Mouse (Mus musculus) kidney, embryonic 16.5 days (tissue): ENCODE data around the gene Igsf11. TPM values are rescaled to one million over a fixed set of nuclear protein-coding genes. Genes with fewer than 3 reads are reported as not detected.

Experiments
- ATAC-seq: fragments of 200-750 bp; cut with Nextera tagmentation; 2 replicates; pipeline ENCODE4 v1.8.0; 2017; ENCODE audit warnings: moderate TSS enrichment; ENCODE audit not compliant: low FRiP score, low TSS enrichment
- H3K27ac ChIP-seq: fragments of 300-500 bp; sonication (generic); 2 replicates; pipeline ENCODE4 v1.5.1; 2014; ENCODE audit warnings: low read length
- H3K27me3 ChIP-seq: fragments of 300-500 bp; sonication (generic); 2 replicates; pipeline ENCODE4 v1.6.1; 2014; ENCODE audit warnings: low read length, control low read depth, mixed read lengths; ENCODE audit not compliant: insufficient read depth
- H3K36me3 ChIP-seq: fragments of 300-500 bp; sonication (generic); 2 replicates; pipeline ENCODE4 v1.6.1; 2014; ENCODE audit warnings: low read length, control low read depth, mixed read lengths; ENCODE audit not compliant: insufficient read depth
- H3K4me1 ChIP-seq: fragments of 300-500 bp; sonication (generic); 2 replicates; pipeline ENCODE4 v1.6.1; 2014; ENCODE audit warnings: low read length, control low read depth, mixed read lengths; ENCODE audit not compliant: insufficient read depth
- H3K4me2 ChIP-seq: fragments of 300-500 bp; sonication (generic); replicated peaks from 2 replicates; pipeline ENCODE4 v1.6.1; 2014; ENCODE audit warnings: low read depth, low read length
- H3K4me3 ChIP-seq: fragments of 300-500 bp; sonication (generic); 2 replicates; pipeline ENCODE4 v1.5.1; 2014; ENCODE audit warnings: mild to moderate bottlenecking, low read length
- H3K9ac ChIP-seq: fragments of 300-500 bp; sonication (generic); replicated peaks from 2 replicates; pipeline ENCODE4 v1.6.1; 2014; ENCODE audit warnings: low read length
- H3K9me3 ChIP-seq: fragments of 300-500 bp; sonication (generic); 2 replicates; pipeline ENCODE4 v1.6.1; 2016; ENCODE audit warnings: low read length, control low read depth
- WGBS: fragments of 180-500 bp; shearing (Covaris S2); extraction: QIAGEN DNeasy Blood & Tissue Kit; methylation state at CpG from one replicate; pipeline ENCODE4 v1.1.7; 2014; 5-methylcytosine and 5-hydroxymethylcytosine counted together
- polyA plus RNA-seq: library from polyadenylated mRNA; unstranded; fragments of >200 nt; fragmentation: Nextera tagmentation; extraction: Ambion mirVana; gene quantifications from 2 replicates; pipeline ENCODE4 v1.2.1, GENCODE M21; 2015

Igsf11 gene
- polyA plus RNA-seq, 1 experiment from 2014 or later: 2.9 TPM

GRCm38 (mm10) chr16:38947141-38947879 lies 54.8 kb downstream of the Igsf11 start:
- H3K4me1 ChIP-seq: peaks cover 6% of the 10 kb centered on the region; the same call in 1 of the 2 replicates
- no peak overlapping the region for H3K9ac ChIP-seq
- WGBS: 72% methylated on average over 7 of the region's 7 CpGs
- no peaks in the 10 kb centered on the region for H3K36me3 ChIP-seq
- H3K27ac ChIP-seq: peak overlapping the region; percentile 60
- no peaks in the 10 kb centered on the region for H3K27me3 ChIP-seq
- H3K4me3 ChIP-seq: no peak overlapping the region
- H3K4me2 ChIP-seq: no peak overlapping the region
- no peaks in the 10 kb centered on the region for H3K9me3 ChIP-seq
- no peak for ATAC-seq

DNA sequence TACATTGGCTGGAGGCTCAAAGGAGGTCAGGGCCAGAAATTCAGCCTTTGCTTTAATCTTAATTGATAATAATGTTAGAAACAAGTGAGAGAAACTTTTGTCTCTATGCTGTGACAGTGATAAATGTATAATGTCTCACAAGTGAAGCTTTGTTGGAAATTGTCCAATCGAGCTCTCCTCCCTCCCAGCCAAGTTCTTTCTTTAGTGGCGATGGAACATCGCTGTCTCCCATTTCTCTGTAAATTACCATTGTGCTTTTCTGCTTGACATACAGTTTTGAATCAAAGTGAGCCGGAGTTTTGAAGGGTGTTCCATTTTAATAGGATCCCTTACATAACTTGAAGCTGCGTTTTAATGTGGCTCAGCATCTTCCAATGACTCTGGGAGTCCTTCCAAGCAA lies 56.0 kb downstream of the Igsf11 start:
- no peak overlapping the region for H3K9ac ChIP-seq
- no peaks in the 10 kb centered on the region for H3K36me3 ChIP-seq
- ATAC-seq: no peak
- H3K9me3 ChIP-seq: no peaks in the 10 kb centered on the region
- H3K27me3 ChIP-seq: no peaks in the 10 kb centered on the region
- H3K27ac ChIP-seq: no peak overlapping the region
- WGBS: 87% methylated on average over 5 of the region's 5 CpGs
- H3K4me1 ChIP-seq: peaks cover 5% of the 10 kb centered on the region; the same call in 1 of the 2 replicates
- H3K4me3 ChIP-seq: no peak overlapping the region
- no peak overlapping the region for H3K4me2 ChIP-seq

- H3K27ac ChIP-seq: no peak overlapping the region
- no peaks in the 10 kb centered on the region for H3K27me3 ChIP-seq
- no peak for ATAC-seq
- WGBS: 93% methylated on average over 3 of the region's 3 CpGs
- H3K9ac ChIP-seq: no peak overlapping the region
- H3K9me3 ChIP-seq: 0 out of 2 replicates have a peak, but pooled peaks cover 2% of the 10 kb centered on the region
- no peaks in the 10 kb centered on the region for H3K4me1 ChIP-seq
- no peak overlapping the region for H3K4me2 ChIP-seq
- no peaks in the 10 kb centered on the region; the same call in 1 of the 2 replicates for H3K36me3 ChIP-seq
- H3K4me3 ChIP-seq: no peak overlapping the region
Measured at GRCm38 (mm10) chr16:38952881-38953280, 60.4 kb downstream of the Igsf11 start.

DNA sequence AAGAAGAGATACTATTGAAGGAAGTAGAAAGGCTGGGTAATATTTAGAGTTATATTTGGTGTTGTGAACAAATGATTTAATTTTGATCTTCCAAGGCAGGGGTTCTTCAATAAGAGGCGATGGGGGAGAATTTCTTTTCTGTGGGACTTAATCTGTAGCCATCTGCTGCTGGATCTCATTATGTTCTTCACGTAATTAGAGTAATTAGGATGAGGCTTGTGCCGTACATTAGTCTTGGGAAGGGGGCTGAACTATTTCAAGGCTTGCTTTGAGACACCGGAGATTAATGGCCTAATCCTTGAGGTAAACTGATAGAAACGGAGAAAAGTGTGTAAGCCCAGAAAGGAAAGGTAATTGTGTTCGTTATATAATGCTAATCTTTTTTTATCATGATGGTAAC lies 61.4 kb downstream of the Igsf11 start:
- H3K4me2 ChIP-seq: no peak overlapping the region
- 0 out of 2 replicates have a peak, but pooled peaks cover 2% of the 10 kb centered on the region for H3K9me3 ChIP-seq
- 87% methylated on average over 6 of the region's 6 CpGs for WGBS
- no peaks in the 10 kb centered on the region for H3K4me1 ChIP-seq
- H3K27ac ChIP-seq: no peak overlapping the region
- H3K27me3 ChIP-seq: no peaks in the 10 kb centered on the region
- H3K36me3 ChIP-seq: no peaks in the 10 kb centered on the region; the same call in 1 of the 2 replicates
- H3K4me3 ChIP-seq: no peak overlapping the region
- H3K9ac ChIP-seq: no peak overlapping the region
- ATAC-seq: no peak

DNA sequence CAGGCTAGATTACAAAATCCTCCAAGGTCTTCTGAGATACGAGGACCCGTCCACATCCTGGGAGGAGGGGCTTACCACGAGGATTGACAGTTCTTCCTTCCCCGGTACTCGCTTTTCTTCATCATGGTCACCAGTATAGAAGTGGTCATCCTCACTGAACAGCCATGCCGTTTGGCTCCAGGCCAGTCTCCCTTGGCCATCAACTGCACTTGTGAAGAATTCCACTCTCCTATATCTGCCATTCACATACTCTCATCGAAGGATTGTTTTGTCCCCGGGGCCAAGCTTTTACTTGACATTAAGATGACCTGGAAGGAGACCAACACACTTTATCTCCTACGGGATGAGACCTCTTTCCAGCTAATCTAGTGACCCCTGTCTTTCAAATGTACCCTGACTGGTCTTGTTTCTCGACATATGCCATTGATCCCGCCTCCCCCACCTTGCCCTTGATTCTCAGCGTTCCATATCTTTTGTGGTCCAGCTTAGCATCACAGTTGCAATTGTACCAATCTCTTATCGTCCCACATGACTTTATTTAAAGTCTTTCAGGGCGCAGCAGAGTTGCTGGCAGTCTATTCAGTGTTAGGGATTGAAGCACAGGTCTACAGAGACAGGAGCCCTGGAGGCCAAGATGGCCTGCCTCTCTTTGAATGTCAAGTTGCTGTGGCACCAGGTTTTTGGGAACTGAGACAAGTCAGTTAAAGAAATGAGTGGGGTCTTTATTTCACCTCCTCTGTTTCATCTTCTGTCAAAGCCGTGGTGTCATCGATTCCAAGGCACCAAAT lies 62.2 kb downstream of the Igsf11 start:
- Histone ChIP-seq H3K36me3 (no peaks in the 10 kb centered on the region; the same call in 1 of the 2 replicates), H3K4me2 (no peak overlapping the region), H3K27ac (no peak overlapping the region), H3K9me3 (0 out of 2 replicates have a peak, but pooled peaks cover 2% of the 10 kb centered on the region), H3K4me3 (no peak overlapping the region), H3K27me3 (no peaks in the 10 kb centered on the region), H3K4me1 (no peaks in the 10 kb centered on the region), H3K9ac (no peak overlapping the region)
- no peak for ATAC-seq
- WGBS: 87% methylated on average over 16 of the region's 16 CpGs

DNA sequence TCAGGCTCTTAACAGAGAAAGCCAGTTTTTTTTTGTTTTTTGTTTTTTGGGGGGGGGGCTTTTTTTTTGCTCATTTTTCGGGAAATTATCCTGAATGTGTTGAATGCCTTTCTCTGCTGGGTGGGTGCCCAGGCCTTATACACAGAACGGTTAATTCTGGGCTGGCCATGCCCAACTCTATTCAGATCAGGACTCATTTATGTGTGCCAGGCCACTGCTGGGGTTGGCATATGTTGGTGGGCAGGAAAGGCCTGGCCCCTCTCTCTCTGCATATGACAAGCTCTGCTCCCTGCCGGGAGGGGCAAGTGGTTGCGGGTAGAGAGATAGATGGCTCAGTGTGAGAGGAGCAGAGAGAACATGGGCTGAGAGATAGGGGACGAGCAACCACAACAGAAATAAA lies 62.8 kb downstream of the Igsf11 start:
- no peak overlapping the region for H3K4me3 ChIP-seq
- H3K9ac ChIP-seq: no peak overlapping the region
- WGBS: 95% methylated on average over 5 of the region's 5 CpGs
- no peaks in the 10 kb centered on the region for H3K27me3 ChIP-seq
- no peak overlapping the region for H3K4me2 ChIP-seq
- no peak for ATAC-seq
- no peaks in the 10 kb centered on the region; the same call in 1 of the 2 replicates for H3K36me3 ChIP-seq
- H3K9me3 ChIP-seq: 0 out of 2 replicates have a peak, but pooled peaks cover 2% of the 10 kb centered on the region
- H3K27ac ChIP-seq: no peak overlapping the region
- no peaks in the 10 kb centered on the region for H3K4me1 ChIP-seq

- Histone ChIP-seq H3K9ac (no peak overlapping the region), H3K9me3 (0 out of 2 replicates have a peak, but pooled peaks cover 2% of the 10 kb centered on the region), H3K27ac (no peak overlapping the region), H3K4me1 (no peaks in the 10 kb centered on the region), H3K4me2 (no peak overlapping the region), H3K27me3 (no peaks in the 10 kb centered on the region), H3K36me3 (no peaks in the 10 kb centered on the region; the same call in 1 of the 2 replicates), H3K4me3 (no peak overlapping the region)
- 77% methylated on average over 9 of the region's 9 CpGs for WGBS
- no peak for ATAC-seq
Measured at GRCm38 (mm10) chr16:38958801-38959200, 66.3 kb downstream of the Igsf11 start.

- WGBS: 63% methylated on average over 8 of the region's 8 CpGs
- ATAC-seq: no peak
Measured at GRCm38 (mm10) chr16:38960550-38960949, 68.1 kb downstream of the Igsf11 start.

GRCm38 (mm10) chr16:38961865-38962264 lies 69.4 kb downstream of the Igsf11 start:
- WGBS: 88% methylated on average over 2 of the region's 2 CpGs
- no peak overlapping the region for H3K9ac ChIP-seq
- no peaks in the 10 kb centered on the region for H3K27me3 ChIP-seq
- H3K36me3 ChIP-seq: no peaks in the 10 kb centered on the region; the same call in 1 of the 2 replicates
- no peak overlapping the region for H3K4me2 ChIP-seq
- no peak overlapping the region for H3K27ac ChIP-seq
- no peak for ATAC-seq
- no peaks in the 10 kb centered on the region for H3K4me1 ChIP-seq
- 0 out of 2 replicates have a peak, but pooled peaks cover 2% of the 10 kb centered on the region for H3K9me3 ChIP-seq
- H3K4me3 ChIP-seq: no peak overlapping the region

More at GRCm38 (mm10) chr16:38960550-38960949, 68.1 kb downstream of the Igsf11 start:
- Histone ChIP-seq H3K27ac (no peak overlapping the region), H3K36me3 (no peaks in the 10 kb centered on the region; the same call in 1 of the 2 replicates), H3K4me2 (no peak overlapping the region), H3K9me3 (0 out of 2 replicates have a peak, but pooled peaks cover 2% of the 10 kb centered on the region), H3K27me3 (no peaks in the 10 kb centered on the region), H3K4me1 (no peaks in the 10 kb centered on the region), H3K4me3 (no peak overlapping the region), H3K9ac (no peak overlapping the region)
